Mouse (Mus musculus): ENCODE measurements around the gene Npy1r.

DNA sequence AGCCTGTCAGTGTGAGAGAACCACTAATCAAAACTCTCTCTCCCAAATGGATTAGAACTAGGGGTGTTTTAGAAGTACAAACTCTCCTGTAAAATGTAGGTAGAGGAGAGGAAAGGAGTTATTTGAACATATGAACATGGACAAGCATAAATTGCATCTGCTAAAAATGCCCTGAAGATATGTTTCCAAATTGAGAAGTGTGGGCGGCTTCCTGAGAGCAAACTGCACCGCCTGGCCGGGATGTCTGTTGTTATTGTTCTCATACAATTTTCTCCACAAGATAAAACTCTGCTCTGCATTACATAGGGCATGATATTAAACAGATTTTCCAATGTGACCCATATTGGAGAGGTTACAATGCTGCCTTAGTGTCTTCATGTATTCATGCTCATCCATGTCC lies 48.6 kb downstream of the Npy1r start:
- no peak for TF ChIP-seq CTCF (IDR thresholded peaks at IDR 0.05; ENCODE audit: low read depth)
- TF ChIP-seq EP300 (IDR thresholded peaks at IDR 0.05; ENCODE audit: low read depth): no peak

Data from liver, embryonic 14.5 days (tissue).